Mouse (Mus musculus): ENCODE results near the gene Arsa. TPM values are rescaled to one million over a fixed set of nuclear protein-coding genes. Genes with fewer than 3 reads are reported as not detected.
"Not testable (repeated sequence)": the region's sequence is repeated elsewhere in the genome, so short reads cannot be mapped to it uniquely, and the experiment has no call there.

The Arsa gene
- polyA plus RNA-seq, 1 experiment from 2014 or later: 10.0 TPM

DNA sequence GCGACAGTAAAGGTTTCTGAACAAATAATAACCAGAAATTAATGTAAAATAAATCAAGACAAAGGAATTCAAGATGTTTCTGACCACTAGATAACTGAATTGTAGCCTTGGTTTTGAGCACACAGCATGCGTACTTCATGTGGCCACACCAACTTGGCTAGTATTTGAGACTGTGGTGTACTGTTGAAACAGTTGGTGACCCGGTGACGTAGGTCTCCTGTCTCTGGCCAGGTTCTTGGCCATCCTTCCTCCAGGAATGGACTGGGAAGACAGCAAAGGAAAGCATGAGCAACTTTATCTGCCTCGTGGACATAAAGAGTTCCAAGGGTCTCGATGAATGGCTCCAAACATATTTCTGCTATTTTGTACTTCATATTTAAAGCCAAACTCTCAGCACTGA, 45.4 kb downstream of the Arsa start:
- 93% methylated on average over 6 of the region's 6 CpGs for WGBS
- H3K9ac ChIP-seq (ENCODE audit: low read depth, low read length): no peak overlapping the region
- no peaks in the 10 kb centered on the region; the same call in 1 of the 2 replicates for H3K4me1 ChIP-seq (replicated peaks; ENCODE audit: control insufficient read depth, insufficient read depth, low read length)
- no peaks in the 10 kb centered on the region for H3K27me3 ChIP-seq (ENCODE audit: control insufficient read depth, insufficient read depth, low read length)
- no peak overlapping the region for H3K4me2 ChIP-seq (replicated peaks; ENCODE audit: low read depth, low read length)
- no peak for DNase-seq (ENCODE audit: low spot score)
- H3K4me3 ChIP-seq (ENCODE audit: low read depth, low read length): no peak overlapping the region
- ATAC-seq (ENCODE audit: low FRiP score): no peak
- peaks cover 5% of the 10 kb centered on the region; the same call in 1 of the 2 replicates for H3K36me3 ChIP-seq (ENCODE audit: control insufficient read depth, insufficient read depth, low read length)
- H3K9me3 ChIP-seq (ENCODE audit: control insufficient read depth, low read length): no peaks in the 10 kb centered on the region
- no peak overlapping the region for H3K27ac ChIP-seq (ENCODE audit: low read depth, low read length)

GRCm38 (mm10) chr15:89431271-89431670, 46.0 kb downstream of the Arsa start:
- WGBS: 93% methylated on average over 3 of the region's 3 CpGs
- Histone ChIP-seq H3K27me3 (ENCODE audit: control insufficient read depth, insufficient read depth, low read length) (no peaks in the 10 kb centered on the region), H3K9me3 (ENCODE audit: control insufficient read depth, low read length) (no peaks in the 10 kb centered on the region), H3K27ac (ENCODE audit: low read depth, low read length) (no peak overlapping the region), H3K9ac (ENCODE audit: low read depth, low read length) (no peak overlapping the region), H3K4me2 (replicated peaks; ENCODE audit: low read depth, low read length) (no peak overlapping the region), H3K36me3 (ENCODE audit: control insufficient read depth, insufficient read depth, low read length) (peaks cover 7% of the 10 kb centered on the region; the same call in 1 of the 2 replicates), H3K4me1 (replicated peaks; ENCODE audit: control insufficient read depth, insufficient read depth, low read length) (no peaks in the 10 kb centered on the region; the same call in 1 of the 2 replicates), H3K4me3 (ENCODE audit: low read depth, low read length) (no peak overlapping the region)
- DNase-seq (ENCODE audit: low spot score) (no peak), ATAC-seq (ENCODE audit: low FRiP score) (no peak)

GRCm38 (mm10) chr15:89430771-89431170, 46.5 kb downstream of the Arsa start:
- not testable (repeated sequence) for H3K4me3 ChIP-seq (ENCODE audit: low read depth, low read length); H3K9ac ChIP-seq (ENCODE audit: low read depth, low read length); H3K27me3 ChIP-seq (ENCODE audit: control insufficient read depth, insufficient read depth, low read length); H3K9me3 ChIP-seq (ENCODE audit: control insufficient read depth, low read length); H3K4me1 ChIP-seq (replicated peaks; ENCODE audit: control insufficient read depth, insufficient read depth, low read length); H3K36me3 ChIP-seq (ENCODE audit: control insufficient read depth, insufficient read depth, low read length); H3K27ac ChIP-seq (ENCODE audit: low read depth, low read length); ATAC-seq (ENCODE audit: low FRiP score); H3K4me2 ChIP-seq (replicated peaks; ENCODE audit: low read depth, low read length); DNase-seq (ENCODE audit: low spot score)
- WGBS: 90% methylated on average over 7 of the region's 9 CpGs

GRCm38 (mm10) chr15:89430341-89430740, 46.9 kb downstream of the Arsa start:
- ATAC-seq (ENCODE audit: low FRiP score): no peak
- Histone ChIP-seq H3K27me3 (ENCODE audit: control insufficient read depth, insufficient read depth, low read length) (no peaks in the 10 kb centered on the region), H3K4me3 (ENCODE audit: low read depth, low read length) (peak overlapping the region; percentile 86), H3K9me3 (ENCODE audit: control insufficient read depth, low read length) (no peaks in the 10 kb centered on the region), H3K4me2 (replicated peaks; ENCODE audit: low read depth, low read length) (peak overlapping the region; percentile 88), H3K27ac (ENCODE audit: low read depth, low read length) (peak overlapping the region; percentile 89), H3K4me1 (replicated peaks; ENCODE audit: control insufficient read depth, insufficient read depth, low read length) (no peaks in the 10 kb centered on the region; the same call in 1 of the 2 replicates), H3K36me3 (ENCODE audit: control insufficient read depth, insufficient read depth, low read length) (peaks cover 7% of the 10 kb centered on the region; the same call in 1 of the 2 replicates), H3K9ac (ENCODE audit: low read depth, low read length) (peak overlapping the region; percentile 77)
- DNase-seq (ENCODE audit: low spot score): peak; percentile 33
- WGBS: 56% methylated on average over 6 of the region's 6 CpGs

DNA sequence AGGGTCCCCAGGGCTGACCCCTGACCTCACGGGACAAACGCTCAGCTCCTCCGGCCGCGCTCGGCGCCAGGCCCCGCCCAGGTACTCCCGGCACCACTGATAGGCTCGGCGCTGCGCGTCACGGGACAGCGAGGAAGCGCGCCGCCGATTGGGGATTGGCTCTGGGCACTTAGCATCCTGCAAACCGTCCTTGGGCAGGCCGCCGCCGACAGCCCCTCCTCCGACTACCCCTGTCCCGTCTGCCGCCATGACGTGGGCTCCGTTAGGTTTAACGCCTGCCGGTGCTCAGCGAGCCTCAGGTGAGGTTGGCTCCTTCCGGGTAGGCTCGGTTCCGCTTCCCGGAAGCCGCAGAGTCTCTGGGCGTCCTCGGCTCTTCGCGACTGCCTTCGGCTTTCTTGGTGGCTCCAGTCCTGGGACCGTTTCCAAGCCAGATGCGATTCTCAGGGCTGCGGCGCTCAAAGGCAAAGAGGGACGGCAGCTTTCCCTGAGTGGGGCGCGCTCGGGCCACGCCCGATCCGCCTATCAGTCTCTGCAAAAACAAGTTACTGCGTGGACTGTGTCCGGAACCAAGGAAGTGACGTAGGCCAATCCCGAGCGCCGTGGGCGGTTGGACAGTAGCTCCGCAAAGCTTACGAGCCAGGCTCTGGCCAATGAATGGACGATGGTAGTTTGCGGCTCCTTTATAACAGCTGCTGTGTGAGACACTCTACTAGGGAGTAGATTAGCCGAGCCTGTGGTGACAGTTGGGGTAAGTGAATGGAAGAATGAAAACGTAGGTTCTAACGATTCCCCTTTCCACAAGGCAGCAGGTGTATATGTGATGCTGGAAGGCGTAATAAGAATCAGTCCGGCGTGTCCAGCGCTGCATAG, 47.6 kb downstream of the Arsa start, which contains the start of the genes C730034F03Rik, Gm44502 and Chkb:
TSS of gene C730034F03Rik (plus strand) at position 238 of the 870 bp plus-strand sequence.
TSS of gene Gm44502 (minus strand) at position 345 of the 870 bp plus-strand sequence.
TSS of gene Chkb (minus strand) at position 557 of the 870 bp plus-strand sequence.
- peak; percentile 94 for ATAC-seq (ENCODE audit: low FRiP score)
- peak; percentile 92 for DNase-seq (ENCODE audit: low spot score)
- Histone ChIP-seq H3K36me3 (ENCODE audit: control insufficient read depth, insufficient read depth, low read length) (peaks cover 7% of the 10 kb centered on the region; the same call in 1 of the 2 replicates), H3K4me2 (replicated peaks; ENCODE audit: low read depth, low read length) (peak within 1 kb of the TSS; percentile 88), H3K4me3 (ENCODE audit: low read depth, low read length) (peak within 1 kb of the TSS; percentile 86), H3K9me3 (ENCODE audit: control insufficient read depth, low read length) (no peaks in the 10 kb centered on the region), H3K4me1 (replicated peaks; ENCODE audit: control insufficient read depth, insufficient read depth, low read length) (no peaks in the 10 kb centered on the region; the same call in 1 of the 2 replicates), H3K9ac (ENCODE audit: low read depth, low read length) (peak within 1 kb of the TSS; percentile 77), H3K27ac (ENCODE audit: low read depth, low read length) (peak within 1 kb of the TSS; percentile 89), H3K27me3 (ENCODE audit: control insufficient read depth, insufficient read depth, low read length) (no peaks in the 10 kb centered on the region)
- WGBS: 1% methylated on average over 70 of the region's 70 CpGs

DNA sequence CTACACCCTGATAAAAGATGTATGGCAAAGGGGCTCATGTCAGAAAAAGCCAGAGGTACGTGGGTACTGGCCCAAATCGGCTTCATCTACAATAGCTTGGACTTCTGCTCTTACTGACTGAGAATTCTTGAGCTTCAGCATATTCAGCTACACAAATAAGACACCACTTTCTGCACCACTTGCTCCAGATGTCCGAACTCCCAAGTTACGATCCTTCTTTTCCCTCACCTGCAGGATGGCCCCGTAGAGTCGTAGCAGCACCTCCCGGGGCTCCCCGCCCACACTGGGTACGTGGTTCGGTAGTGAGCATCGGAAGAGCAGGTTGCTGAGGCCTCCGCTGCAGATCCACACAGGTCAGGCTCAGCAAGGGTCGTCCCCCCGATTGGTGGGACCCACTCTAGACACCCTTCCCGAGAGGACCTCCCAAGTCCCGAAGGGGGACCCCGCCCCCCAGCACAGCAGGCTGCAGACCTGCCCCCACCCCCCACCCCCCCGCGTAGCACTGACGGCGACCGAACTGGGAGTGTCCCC, 48.3 kb downstream of the Arsa start:
- peak overlapping the region; percentile 86 for H3K4me3 ChIP-seq (ENCODE audit: low read depth, low read length)
- DNase-seq (ENCODE audit: low spot score) (no peak), ATAC-seq (ENCODE audit: low FRiP score) (peak; percentile 71)
- H3K9ac ChIP-seq (ENCODE audit: low read depth, low read length): peak overlapping the region; percentile 77
- H3K4me2 ChIP-seq (replicated peaks; ENCODE audit: low read depth, low read length): peak overlapping the region; percentile 88
- H3K9me3 ChIP-seq (ENCODE audit: control insufficient read depth, low read length): no peaks in the 10 kb centered on the region
- no peaks in the 10 kb centered on the region for H3K27me3 ChIP-seq (ENCODE audit: control insufficient read depth, insufficient read depth, low read length)
- H3K27ac ChIP-seq (ENCODE audit: low read depth, low read length): peak overlapping the region; percentile 89
- 4% methylated on average over 16 of the region's 22 CpGs for WGBS
- no peaks in the 10 kb centered on the region; the same call in 1 of the 2 replicates for H3K4me1 ChIP-seq (replicated peaks; ENCODE audit: control insufficient read depth, insufficient read depth, low read length)
- H3K36me3 ChIP-seq (ENCODE audit: control insufficient read depth, insufficient read depth, low read length): peaks cover 7% of the 10 kb centered on the region; the same call in 1 of the 2 replicates

DNA sequence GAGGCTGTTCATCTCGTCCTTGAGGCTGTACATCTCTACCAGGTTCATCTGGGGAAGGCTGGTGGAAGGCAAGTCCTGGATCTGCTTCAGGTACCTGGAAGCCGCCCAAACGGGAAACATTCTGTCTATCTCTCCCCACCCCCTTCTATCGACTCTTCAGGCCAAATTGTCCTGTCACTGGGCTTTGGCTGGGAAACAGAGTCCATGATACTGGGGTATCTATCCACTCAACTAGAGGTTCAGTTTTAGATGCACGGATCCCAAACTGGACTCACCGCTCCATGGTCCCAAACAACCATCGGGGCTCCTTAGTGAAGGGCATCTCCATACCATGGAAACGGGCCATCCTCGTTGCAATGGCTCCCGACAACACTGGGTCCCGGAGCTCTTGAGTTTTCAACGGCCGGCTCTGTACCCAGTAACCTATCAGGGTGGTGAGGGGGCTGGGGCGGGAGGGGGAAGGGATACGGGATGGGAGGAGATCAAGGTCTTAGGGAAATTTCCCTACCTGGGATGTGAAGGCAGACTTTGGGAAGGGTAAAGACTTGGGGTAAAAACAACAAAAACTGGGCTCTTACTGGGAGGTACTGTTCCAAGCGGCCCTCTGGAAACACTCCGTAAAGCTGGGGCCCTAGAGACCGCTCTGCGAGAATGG, 49.0 kb downstream of the Arsa start:
- DNase-seq (ENCODE audit: low spot score) (no peak), ATAC-seq (ENCODE audit: low FRiP score) (no peak)
- H3K4me1 ChIP-seq (replicated peaks; ENCODE audit: control insufficient read depth, insufficient read depth, low read length): no peaks in the 10 kb centered on the region; the same call in 1 of the 2 replicates
- H3K9ac ChIP-seq (ENCODE audit: low read depth, low read length): peak overlapping the region; percentile 77; the same call in 1 of the 2 replicates
- no peaks in the 10 kb centered on the region for H3K27me3 ChIP-seq (ENCODE audit: control insufficient read depth, insufficient read depth, low read length)
- 77% methylated on average over 19 of the region's 19 CpGs for WGBS
- peaks cover 7% of the 10 kb centered on the region; the same call in 1 of the 2 replicates for H3K36me3 ChIP-seq (ENCODE audit: control insufficient read depth, insufficient read depth, low read length)
- peak overlapping the region; percentile 88 for H3K4me2 ChIP-seq (replicated peaks; ENCODE audit: low read depth, low read length)
- H3K4me3 ChIP-seq (ENCODE audit: low read depth, low read length): peak overlapping the region; percentile 86
- H3K9me3 ChIP-seq (ENCODE audit: control insufficient read depth, low read length): no peaks in the 10 kb centered on the region
- H3K27ac ChIP-seq (ENCODE audit: low read depth, low read length): no peak overlapping the region

- 90% methylated on average over 10 of the region's 10 CpGs for WGBS
Observed at GRCm38 (mm10) chr15:89426716-89427115, 50.5 kb downstream of the Arsa start.

More at GRCm38 (mm10) chr15:89426716-89427115, 50.5 kb downstream of the Arsa start:
- Histone ChIP-seq H3K4me2 (replicated peaks; ENCODE audit: low read depth, low read length) (no peak overlapping the region), H3K27me3 (ENCODE audit: control insufficient read depth, insufficient read depth, low read length) (no peaks in the 10 kb centered on the region), H3K4me1 (replicated peaks; ENCODE audit: control insufficient read depth, insufficient read depth, low read length) (no peaks in the 10 kb centered on the region; the same call in 1 of the 2 replicates), H3K27ac (ENCODE audit: low read depth, low read length) (no peak overlapping the region), H3K4me3 (ENCODE audit: low read depth, low read length) (no peak overlapping the region), H3K9me3 (ENCODE audit: control insufficient read depth, low read length) (no peaks in the 10 kb centered on the region), H3K9ac (ENCODE audit: low read depth, low read length) (no peak overlapping the region), H3K36me3 (ENCODE audit: control insufficient read depth, insufficient read depth, low read length) (peaks cover 7% of the 10 kb centered on the region; the same call in 1 of the 2 replicates)
- ATAC-seq (ENCODE audit: low FRiP score): no peak
- DNase-seq (ENCODE audit: low spot score): no peak

Data from hindbrain, embryonic 11.5 days (tissue).